Mouse (Mus musculus) induced T-regulatory cell, adult 2 months (primary cell): ENCODE data around the gene Ddx11.
"Not testable (repeated sequence)": the region's sequence is repeated elsewhere in the genome, so short reads cannot be mapped to it uniquely, and the experiment has no call there.

ENCODE experiments used
- DNase-seq: peaks from one replicate; pipeline ENCODE4 v3.0.0-alpha.2; 2012; ENCODE audit warnings: low read depth

Gene Ddx11

DNA sequence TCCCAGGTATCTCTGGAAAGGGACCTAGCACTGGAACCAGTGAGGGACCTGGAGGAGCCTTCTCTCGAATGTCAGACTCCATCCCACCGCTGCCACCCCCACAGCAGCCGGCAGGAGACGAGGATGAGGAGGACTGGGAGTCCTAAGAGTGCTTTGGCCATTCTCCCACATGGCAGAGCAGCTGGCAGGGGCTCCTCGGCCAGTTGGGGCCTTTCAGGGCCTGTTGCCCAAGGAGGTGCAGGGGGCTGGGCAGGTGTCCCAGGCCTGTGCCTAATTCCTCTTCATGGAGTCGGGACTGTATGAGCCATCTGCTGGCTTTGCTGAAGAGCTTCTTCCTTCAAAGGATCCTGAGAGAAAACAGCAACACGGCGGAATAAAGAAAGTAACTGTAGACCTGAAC is 4.3 kb upstream of the Ddx11 start:
- DNase-seq: no peak

DNA sequence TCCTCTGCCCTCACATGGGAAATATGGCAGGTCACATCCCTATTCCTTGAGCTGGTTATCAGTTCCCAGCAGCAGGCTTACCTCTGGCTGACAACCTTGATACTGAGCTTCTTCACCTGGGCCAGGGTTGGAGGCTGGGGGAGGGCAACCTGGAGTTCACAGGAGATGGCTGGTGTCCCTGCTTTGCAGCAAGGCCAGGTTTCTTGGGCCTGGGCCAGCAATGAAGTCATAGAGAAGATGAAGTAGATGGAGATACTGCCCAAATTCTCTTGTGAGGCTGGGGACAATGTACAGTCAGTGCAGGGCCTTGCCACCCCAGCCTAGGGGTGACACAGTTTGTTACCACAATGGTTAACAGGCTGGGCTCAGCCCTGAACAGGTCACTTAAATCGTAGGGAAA is 2.6 kb upstream of the Ddx11 start:
- DNase-seq: no peak

DNA sequence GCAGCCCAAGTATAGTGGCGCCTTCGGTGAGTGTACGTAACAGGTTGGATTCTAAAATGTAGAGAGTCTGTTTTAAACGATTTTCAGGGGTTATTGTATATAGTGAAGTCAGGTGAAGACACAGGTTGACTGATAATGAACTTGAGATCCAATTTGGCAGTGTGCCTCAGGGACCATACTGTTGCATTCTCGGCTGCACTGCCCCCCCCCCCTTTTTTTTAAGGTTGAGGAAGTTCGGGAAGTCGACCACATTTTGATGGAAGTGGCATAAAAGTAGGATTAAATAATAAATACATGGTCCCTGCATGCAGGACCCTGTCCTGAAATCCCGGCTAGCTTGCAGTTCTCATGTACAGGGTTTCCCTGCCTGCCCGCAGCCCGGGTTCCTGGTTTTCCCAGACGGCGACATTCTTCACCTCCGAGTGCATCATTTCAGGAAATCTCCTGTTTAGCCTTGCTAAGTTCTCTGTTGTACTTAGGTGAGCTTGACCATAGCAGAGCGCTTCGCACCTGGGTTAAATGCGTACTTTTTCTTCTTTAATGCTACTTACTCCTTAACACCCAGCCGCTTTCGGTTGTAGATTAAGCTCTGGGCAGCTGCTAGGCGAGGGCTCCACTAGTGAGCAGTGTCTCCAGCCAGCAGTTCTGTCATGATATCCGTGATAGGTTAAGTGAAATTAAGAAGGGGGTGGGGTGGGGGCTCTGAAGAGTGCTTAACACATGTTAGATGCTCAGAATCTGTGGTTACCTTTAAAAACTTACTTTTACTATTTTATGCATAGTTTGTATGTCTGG is 693 bp downstream of the Ddx11 start:
- peak; percentile 49 for DNase-seq

DNA sequence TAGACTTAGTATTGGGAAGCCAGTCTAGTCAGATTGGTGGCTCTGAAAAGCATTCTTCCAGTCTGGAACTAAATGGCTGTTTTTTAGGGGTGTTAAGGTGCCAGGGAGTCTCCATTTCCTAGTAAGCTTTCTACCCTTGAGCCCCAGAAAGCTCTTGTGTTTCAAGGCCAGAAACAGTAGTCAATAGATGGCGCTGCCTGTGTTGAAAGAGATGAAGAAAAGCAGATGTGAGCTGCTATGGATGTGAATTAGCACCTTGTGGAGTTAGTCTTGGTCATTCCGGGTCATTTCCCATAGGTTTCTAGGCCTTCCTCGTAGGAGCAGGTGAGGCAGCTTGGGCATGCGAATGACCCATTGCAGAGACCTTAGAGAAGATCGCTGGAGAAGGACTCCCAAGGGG is 1.9 kb downstream of the Ddx11 start:
- DNase-seq: peak; percentile 55

DNA sequence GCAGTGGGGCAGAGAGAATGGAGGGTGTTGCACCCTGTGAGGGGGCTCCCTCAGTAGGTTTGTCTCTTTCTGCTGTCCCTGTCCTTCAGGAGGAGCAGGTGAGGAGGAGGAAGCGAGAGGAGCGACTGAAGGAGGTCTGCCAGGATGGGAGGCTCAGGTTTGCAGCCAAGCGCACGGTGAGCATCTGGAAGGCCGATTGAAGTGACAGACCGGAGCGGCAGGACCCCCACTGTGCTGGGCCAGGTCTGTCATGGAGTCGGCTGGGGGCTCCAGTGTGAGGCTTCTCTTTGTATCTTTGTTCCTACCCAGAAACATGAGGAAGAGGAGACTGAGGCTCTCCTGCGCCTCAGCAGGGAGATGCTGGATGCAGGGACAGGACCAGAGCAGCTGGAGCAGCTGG is 7.1 kb downstream of the Ddx11 start:
- DNase-seq: no peak

DNA sequence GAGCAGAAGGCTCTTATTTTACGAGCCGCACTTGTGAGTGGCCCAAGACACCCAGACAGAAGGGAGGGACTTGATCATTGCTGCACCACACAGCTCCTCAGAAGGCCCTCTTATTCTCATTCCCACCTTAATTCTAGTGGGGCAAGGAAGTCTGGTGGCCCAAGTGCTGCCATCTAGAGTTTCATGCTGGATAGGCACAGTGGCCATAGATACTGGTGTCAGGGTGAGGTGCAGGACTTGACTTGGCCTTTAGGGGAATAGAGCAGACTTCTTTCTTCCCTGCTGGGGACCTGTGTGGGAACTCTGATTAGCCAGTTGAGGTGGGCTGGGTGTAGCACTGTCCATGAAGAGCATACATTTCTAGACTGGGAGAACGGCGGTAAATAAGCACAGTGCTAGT is 7.9 kb downstream of the Ddx11 start:
- peak; percentile 65 for DNase-seq

DNA sequence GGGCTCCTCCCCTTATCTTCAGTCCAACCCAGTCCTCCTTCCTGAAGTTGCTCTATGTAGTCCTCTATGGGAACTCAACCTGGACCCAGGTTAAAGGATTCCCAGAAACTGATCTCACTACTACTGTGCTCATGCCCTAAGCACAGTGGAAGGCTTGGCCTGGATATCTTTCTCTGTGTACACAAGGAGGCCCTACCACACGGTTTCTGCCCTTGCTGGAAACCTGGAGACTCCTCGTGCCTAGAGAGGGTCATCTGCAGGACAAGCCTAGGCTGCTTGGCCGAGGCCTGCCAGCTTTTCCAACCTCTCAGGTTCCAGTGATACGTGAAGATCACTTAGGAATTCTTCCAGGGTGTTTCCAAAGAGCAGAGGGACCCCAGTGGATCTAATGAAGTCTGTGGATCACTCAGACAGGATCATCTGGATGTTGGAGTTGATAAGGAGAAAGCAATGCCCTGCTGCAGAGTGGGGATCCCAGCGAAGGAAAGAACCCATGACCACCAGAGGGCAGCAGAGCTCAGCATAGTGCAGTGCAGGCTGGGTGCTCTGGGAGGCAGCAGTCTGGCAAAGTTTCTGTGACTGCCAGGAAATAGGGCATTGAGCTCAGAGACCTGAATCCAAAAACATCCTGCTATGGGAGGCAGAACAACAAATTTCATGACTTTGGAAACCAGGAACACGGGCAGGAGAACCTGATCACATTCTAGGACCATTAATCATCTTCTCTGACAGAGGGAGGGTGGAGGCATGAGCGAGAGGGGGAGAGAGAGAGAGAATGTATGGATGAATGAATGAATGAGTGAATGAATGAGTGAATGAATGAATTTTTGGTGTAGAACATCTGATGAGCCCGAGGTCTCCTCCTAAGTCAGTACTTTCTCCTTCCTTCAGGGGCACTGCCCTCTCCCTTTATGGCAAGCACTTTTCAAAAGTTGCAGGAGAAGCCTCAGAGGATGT is 29.7 kb downstream of the Ddx11 start:
- DNase-seq: not testable (repeated sequence)

DNA sequence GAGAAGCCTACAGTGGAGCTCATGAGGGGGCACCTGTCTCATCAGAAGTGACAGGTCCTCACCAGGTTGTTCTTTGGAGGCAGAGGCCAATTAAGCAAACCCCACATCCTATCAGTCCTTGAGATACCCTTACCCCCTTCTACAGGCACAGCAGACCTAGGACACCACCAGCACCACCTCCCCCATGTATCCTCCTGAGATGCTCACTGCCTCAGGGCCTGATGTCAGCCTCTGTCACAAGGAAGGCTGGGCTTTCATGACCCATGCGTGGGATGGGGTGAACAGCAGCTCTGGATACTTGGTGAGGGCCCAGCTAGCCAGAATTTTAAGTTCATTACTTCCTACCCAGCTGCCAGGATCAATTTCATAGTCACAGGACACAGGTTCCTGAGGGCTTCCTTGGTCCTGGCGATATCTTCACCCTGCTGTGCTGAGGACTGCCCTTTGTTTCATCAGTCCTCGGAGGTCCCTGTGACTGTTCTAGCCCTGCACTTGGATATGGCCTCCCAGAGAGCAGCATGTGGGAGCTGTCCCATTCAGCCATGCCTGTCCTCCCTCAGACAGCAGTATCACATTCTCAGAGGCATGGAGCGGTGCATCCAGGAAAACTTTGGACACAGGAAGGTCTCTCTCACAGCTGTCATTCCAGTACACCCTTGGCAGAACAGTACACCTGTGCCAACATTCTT is 30.6 kb downstream of the Ddx11 start:
- not testable (repeated sequence) for DNase-seq

DNA sequence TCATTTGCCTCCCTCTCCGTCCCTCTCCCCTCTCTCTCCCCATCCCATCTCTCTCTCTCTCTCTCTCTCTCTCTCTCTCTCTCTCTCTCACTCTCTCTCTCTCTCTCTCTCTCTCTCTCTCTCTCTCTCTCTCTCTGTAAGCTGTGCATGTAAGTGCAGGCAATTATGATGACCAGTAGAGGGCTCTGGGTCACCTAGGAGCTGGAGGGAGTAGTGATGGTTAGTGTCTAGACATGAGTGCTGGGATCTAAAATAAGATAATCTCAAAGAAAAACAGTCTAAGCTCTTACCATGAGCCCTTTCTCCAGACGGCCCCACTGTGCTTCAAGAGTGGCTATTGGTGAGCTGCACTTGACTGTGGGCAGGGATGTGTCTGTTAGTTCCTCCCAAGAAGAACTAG is 31.6 kb downstream of the Ddx11 start:
- no peak for DNase-seq

DNA sequence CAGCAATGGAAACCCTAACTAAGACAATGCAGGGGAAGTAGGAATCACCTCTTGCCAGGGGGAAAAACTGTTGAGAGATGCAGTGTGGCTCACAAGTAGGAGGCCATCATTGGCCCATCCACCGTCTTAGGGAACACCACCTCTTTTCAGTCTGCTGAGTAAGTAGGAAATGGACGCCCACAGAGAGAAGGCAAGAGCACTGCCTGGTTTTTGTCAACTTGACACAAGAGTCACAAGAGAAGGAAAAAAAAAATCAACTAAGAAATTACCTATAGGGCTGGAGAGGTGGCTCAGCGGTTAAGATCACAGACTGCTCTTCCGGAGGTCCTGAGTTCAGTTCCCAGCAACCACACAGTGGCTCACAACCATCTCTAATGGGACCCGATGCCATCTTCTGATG is 35.0 kb downstream of the Ddx11 start:
- DNase-seq: no peak

DNA sequence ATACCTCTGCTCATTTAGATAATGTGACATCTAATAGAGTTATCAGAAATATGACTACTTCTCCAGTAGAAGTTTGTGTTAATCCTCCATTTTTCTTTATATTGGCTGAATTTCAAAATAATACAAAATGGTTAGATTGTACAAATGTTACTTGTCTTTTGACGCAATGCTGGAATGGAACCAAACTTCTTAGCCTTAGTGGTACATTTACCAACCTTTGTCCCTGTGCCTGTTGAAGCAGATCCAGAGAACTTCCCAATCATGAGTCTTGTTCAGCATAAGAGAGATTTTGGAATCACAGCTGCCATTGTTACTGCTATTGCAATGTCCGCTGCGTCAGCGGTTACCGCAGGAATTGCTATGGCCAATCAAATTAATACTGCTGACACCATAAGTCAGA is 43.8 kb downstream of the Ddx11 start:
- not testable (repeated sequence) for DNase-seq

DNA sequence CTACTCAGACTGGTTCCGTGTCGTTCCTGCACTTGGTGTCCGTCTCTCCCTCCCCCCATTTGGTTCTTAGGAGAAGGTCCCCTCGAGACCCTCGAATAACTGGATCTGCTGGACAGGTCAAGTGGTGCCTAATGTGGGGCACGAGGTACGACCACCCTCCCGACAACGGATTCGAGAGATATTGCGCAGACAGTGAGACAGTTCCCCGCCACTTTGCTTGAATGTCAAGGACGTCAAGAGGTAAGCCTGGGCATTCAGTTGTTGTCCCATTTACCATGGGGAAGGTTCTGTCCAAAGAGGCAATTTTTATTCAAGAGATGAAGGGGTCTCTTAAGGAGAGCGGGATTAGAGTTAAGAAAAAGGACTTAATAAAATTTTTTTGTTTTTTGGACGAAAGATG is 47.7 kb downstream of the Ddx11 start:
- not testable (repeated sequence) for DNase-seq

DNA sequence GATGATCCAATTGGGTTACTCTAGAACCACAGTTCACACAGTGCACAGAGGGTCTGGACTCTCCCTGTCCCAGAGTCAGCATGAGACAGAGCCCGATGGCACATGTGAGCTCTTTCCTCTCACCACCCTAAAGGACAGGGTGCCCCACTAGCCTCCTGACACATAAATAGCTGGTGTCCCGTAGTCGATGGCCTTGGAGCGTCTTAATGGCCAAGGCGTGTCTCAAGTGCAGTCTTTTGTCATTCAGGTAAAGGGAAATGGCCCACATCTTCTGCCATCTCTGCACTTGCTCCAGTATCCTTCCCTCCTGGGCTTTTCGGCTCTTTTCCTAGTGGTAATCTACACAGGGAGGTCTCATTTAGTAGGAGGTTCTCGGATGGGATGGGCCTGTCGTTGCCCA is 67.3 kb downstream of the Ddx11 start:
- DNase-seq: no peak

DNA sequence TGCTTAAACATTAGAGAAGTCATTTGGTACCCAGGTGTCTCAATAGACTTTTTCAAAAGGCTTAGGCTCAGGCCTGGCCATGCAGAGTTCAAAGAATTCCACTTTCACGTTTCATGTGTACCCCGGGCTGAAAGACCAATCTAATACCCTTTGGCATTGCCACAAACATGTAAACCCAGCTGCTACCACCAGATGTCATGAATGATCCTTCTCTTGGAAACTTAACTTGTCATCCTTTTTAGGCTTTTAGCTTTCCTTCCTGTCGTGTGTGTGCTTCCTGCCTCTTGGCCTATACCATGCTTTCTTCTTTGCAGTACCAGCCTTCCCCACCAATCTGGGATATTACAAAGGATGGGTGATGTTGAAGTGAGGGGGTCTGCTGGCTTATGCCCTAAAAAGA is 73.7 kb downstream of the Ddx11 start:
- DNase-seq: no peak
